Mouse (Mus musculus) gastrocnemius, postnatal 4 days (tissue): ENCODE measurements at regions not wholly inside any gene's neighbourhood (a gene's known extent, or its start where the extent isn't known, plus 50 kb on each side); places are given as distances from the start of the nearest gene placed in this dataset.

ENCODE experiments used
- DNase-seq, 2 experiments: peaks; one replicate each; pipeline ENCODE4 v3.0.0; 2021 to 2022; ENCODE audit warnings: low spot score in 2 of 2, mixed read lengths in 2 of 2

- DNase-seq = no peak
These were observed 122.5 kb upstream of the Runx1 start for GRCm38 (mm10) chr16:92948494-92948893.

- DNase-seq = no peak
These were observed 120.6 kb upstream of the Runx1 start for GRCm38 (mm10) chr16:92946554-92946953.

- no peak for DNase-seq
These were observed 118.0 kb upstream of the Runx1 start for GRCm38 (mm10) chr16:92943901-92944300.

GRCm38 (mm10) chr16:92939618-92940017 lies 113.7 kb upstream of the Runx1 start:
- DNase-seq = no peak

- no peak for DNase-seq
These were observed 110.0 kb upstream of the Runx1 start for GRCm38 (mm10) chr16:92935848-92936535.

GRCm38 (mm10) chr16:92930103-92930502 lies 104.2 kb upstream of the Runx1 start:
- peak in 1 of 2 experiments; percentile 14 for DNase-seq

- DNase-seq = no peak
These were observed 102.3 kb upstream of the Runx1 start for GRCm38 (mm10) chr16:92928201-92928600.

GRCm38 (mm10) chr16:92927662-92928061 lies 101.7 kb upstream of the Runx1 start:
- no peak for DNase-seq

GRCm38 (mm10) chr16:92926853-92927252 lies 100.9 kb upstream of the Runx1 start:
- DNase-seq = no peak

- no peak for DNase-seq
These were observed 95.0 kb upstream of the Runx1 start for GRCm38 (mm10) chr16:92920947-92921346.

GRCm38 (mm10) chr16:92917356-92917755 lies 91.4 kb upstream of the Runx1 start:
- DNase-seq = no peak

- no peak for DNase-seq
These were observed 89.7 kb upstream of the Runx1 start for GRCm38 (mm10) chr16:92915651-92916050.

GRCm38 (mm10) chr16:92906873-92907272 lies 80.9 kb upstream of the Runx1 start:
- no peak for DNase-seq

- DNase-seq = no peak
These were observed 79.7 kb upstream of the Runx1 start for GRCm38 (mm10) chr16:92905626-92906025.

GRCm38 (mm10) chr16:92903892-92904473 lies 78.0 kb upstream of the Runx1 start:
- DNase-seq = no peak

- DNase-seq = no peak
These were observed 77.5 kb upstream of the Runx1 start for GRCm38 (mm10) chr16:92903486-92903885.

- DNase-seq = no peak
These were observed 73.8 kb upstream of the Runx1 start for GRCm38 (mm10) chr16:92899704-92900103.

GRCm38 (mm10) chr16:92891741-92892140 lies 65.8 kb upstream of the Runx1 start:
- DNase-seq = no peak

GRCm38 (mm10) chr16:92890713-92891112 lies 64.8 kb upstream of the Runx1 start:
- no peak for DNase-seq

- DNase-seq = no peak
These were observed 63.6 kb upstream of the Runx1 start for GRCm38 (mm10) chr16:92889537-92889936.

- no peak for DNase-seq
These were observed 60.3 kb upstream of the Runx1 start for GRCm38 (mm10) chr16:92886226-92886625.

GRCm38 (mm10) chr16:92883821-92884272 lies 57.9 kb upstream of the Runx1 start:
- DNase-seq = no peak
